Mouse (Mus musculus) embryonic facial prominence, embryonic 13.5 days (tissue): ENCODE data around the gene Zc2hc1b. TPM values are rescaled to one million over a fixed set of nuclear protein-coding genes. Genes with fewer than 3 reads are reported as not detected.
A peak's percentile ranks its signal among the peaks of the same experiment; 100 is the strongest.

ENCODE experiments used
- ATAC-seq: fragments of 200-750 bp; cut with Nextera tagmentation; 2 replicates; pipeline ENCODE4 v1.8.0; 2017; ENCODE audit warnings: low read depth; ENCODE audit not compliant: insufficient number of reproducible peaks, insufficient read depth, low FRiP score, low TSS enrichment
- H3K27ac ChIP-seq: fragments of 300-500 bp; sonication (generic); 2 replicates; pipeline ENCODE4 v1.5.1; 2015; ENCODE audit warnings: moderate library complexity, mild to moderate bottlenecking, inconsistent platforms
- H3K27me3 ChIP-seq: fragments of 300-500 bp; sonication (generic); 2 replicates; pipeline ENCODE4 v1.6.1; 2015; ENCODE audit warnings: mild to moderate bottlenecking, inconsistent platforms
- H3K36me3 ChIP-seq: fragments of 300-500 bp; sonication (generic); 2 replicates; pipeline ENCODE4 v1.6.1; 2015; ENCODE audit warnings: mild to moderate bottlenecking, inconsistent platforms
- H3K4me1 ChIP-seq: fragments of 300-500 bp; sonication (generic); 2 replicates; pipeline ENCODE4 v1.6.1; 2015; ENCODE audit warnings: inconsistent platforms
- H3K4me2 ChIP-seq: fragments of 300-500 bp; sonication (generic); 2 replicates; pipeline ENCODE4 v1.6.1; 2015; ENCODE audit warnings: moderate library complexity, mild to moderate bottlenecking, inconsistent platforms
- H3K4me3 ChIP-seq: fragments of 300-500 bp; sonication (generic); 2 replicates; pipeline ENCODE4 v1.5.1; 2015; ENCODE audit warnings: mild to moderate bottlenecking, inconsistent platforms
- H3K9ac ChIP-seq: fragments of 300-500 bp; sonication (generic); 2 replicates; pipeline ENCODE4 v1.6.1; 2015; ENCODE audit warnings: mild to moderate bottlenecking, inconsistent platforms
- H3K9me3 ChIP-seq: fragments of 300-500 bp; sonication (generic); 2 replicates; pipeline ENCODE4 v1.6.1; 2016; ENCODE audit warnings: inconsistent platforms
- WGBS: fragments of 180-500 bp; shearing (Covaris S2); methylation state at CpG from one replicate; pipeline ENCODE4 v1.1.7; 2015; ENCODE audit warnings: mixed read lengths; 5-methylcytosine and 5-hydroxymethylcytosine counted together
- polyA plus RNA-seq: library from polyadenylated mRNA; unstranded; fragments of >200 nt; fragmentation: Nextera tagmentation; extraction: Ambion mirVana; gene quantifications from 2 replicates; pipeline ENCODE4 v1.2.1, GENCODE M21; 2015

The Zc2hc1b gene
- polyA plus RNA-seq, 1 experiment from 2014 or later: not detected

GRCm38 (mm10) chr10:13171461-13171860 is 6.4 kb downstream of the Zc2hc1b start:
- H3K4me1 ChIP-seq: peaks cover 47% of the 10 kb centered on the region
- no peak overlapping the region for H3K4me3 ChIP-seq
- peak overlapping the region; percentile 40 for H3K4me2 ChIP-seq
- H3K9me3 ChIP-seq: no peaks in the 10 kb centered on the region
- no peak for ATAC-seq
- H3K36me3 ChIP-seq: peaks cover 6% of the 10 kb centered on the region; the same call in 1 of the 2 replicates
- 32% methylated on average over 2 of the region's 2 CpGs for WGBS
- H3K9ac ChIP-seq: no peak overlapping the region
- H3K27me3 ChIP-seq: no peaks in the 10 kb centered on the region; the same call in 1 of the 2 replicates
- peak overlapping the region; percentile 81 for H3K27ac ChIP-seq

DNA sequence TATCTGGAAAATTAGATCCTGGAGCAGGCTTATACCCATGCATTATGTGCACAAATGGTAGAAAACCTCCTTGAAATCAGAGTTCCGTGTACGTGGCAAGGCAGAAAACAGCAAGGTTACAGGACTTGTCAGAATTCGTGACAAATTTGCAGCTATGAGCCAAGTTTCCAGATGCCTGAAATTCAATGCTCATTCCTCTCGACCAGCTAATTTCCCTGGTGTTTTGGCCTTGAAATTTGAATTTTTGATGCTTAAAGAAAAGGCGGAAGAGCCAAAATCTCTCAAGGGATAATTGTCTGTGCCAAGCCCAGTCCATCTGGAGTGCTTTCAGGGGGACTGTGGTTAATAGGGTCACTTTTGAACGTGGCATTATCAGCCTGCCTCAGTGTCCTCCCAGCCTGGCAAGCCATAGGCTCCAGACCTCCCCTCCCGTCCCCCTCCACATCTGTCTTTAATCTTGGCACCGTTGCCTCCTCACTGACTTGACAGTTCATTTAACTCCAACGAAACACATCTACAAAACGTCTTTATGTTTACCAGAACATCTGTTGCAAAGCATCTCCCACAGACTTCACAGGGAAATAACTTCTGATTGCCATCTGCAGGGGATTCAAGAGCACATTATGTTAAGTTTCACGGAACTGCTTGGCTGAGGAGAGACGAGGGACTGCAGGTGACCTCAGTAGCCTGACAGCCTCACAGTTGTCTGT is 6.9 kb downstream of the Zc2hc1b start:
- Histone ChIP-seq H3K27me3 (no peaks in the 10 kb centered on the region; the same call in 1 of the 2 replicates), H3K4me1 (peaks cover 47% of the 10 kb centered on the region), H3K4me3 (no peak overlapping the region), H3K9me3 (no peaks in the 10 kb centered on the region), H3K4me2 (peak overlapping the region; percentile 40), H3K27ac (peak overlapping the region; percentile 81), H3K9ac (no peak overlapping the region), H3K36me3 (peaks cover under 1% of the 10 kb centered on the region; the same call in 1 of the 2 replicates)
- peak; percentile 50; the same call in 1 of the 2 replicates for ATAC-seq
- 10% methylated on average over 12 of the region's 12 CpGs for WGBS

- 48% methylated on average over 5 of the region's 5 CpGs for WGBS
- Histone ChIP-seq H3K4me2 (no peak overlapping the region), H3K36me3 (no peaks in the 10 kb centered on the region), H3K27ac (peak overlapping the region; percentile 86), H3K27me3 (no peaks in the 10 kb centered on the region; the same call in 1 of the 2 replicates), H3K9me3 (no peaks in the 10 kb centered on the region), H3K4me1 (peaks cover 47% of the 10 kb centered on the region), H3K9ac (no peak overlapping the region), H3K4me3 (no peak overlapping the region)
- ATAC-seq: no peak
Measured at GRCm38 (mm10) chr10:13168461-13168860, 9.4 kb downstream of the Zc2hc1b start.

GRCm38 (mm10) chr10:13162031-13162430 is 15.8 kb downstream of the Zc2hc1b start:
- no peaks in the 10 kb centered on the region for H3K9me3 ChIP-seq
- no peak overlapping the region for H3K4me2 ChIP-seq
- H3K36me3 ChIP-seq: no peaks in the 10 kb centered on the region
- no peak overlapping the region for H3K27ac ChIP-seq
- H3K27me3 ChIP-seq: no peaks in the 10 kb centered on the region
- H3K4me1 ChIP-seq: no peaks in the 10 kb centered on the region
- H3K4me3 ChIP-seq: no peak overlapping the region
- WGBS: 81% methylated on average over 4 of the region's 4 CpGs
- no peak for ATAC-seq
- H3K9ac ChIP-seq: no peak overlapping the region

DNA sequence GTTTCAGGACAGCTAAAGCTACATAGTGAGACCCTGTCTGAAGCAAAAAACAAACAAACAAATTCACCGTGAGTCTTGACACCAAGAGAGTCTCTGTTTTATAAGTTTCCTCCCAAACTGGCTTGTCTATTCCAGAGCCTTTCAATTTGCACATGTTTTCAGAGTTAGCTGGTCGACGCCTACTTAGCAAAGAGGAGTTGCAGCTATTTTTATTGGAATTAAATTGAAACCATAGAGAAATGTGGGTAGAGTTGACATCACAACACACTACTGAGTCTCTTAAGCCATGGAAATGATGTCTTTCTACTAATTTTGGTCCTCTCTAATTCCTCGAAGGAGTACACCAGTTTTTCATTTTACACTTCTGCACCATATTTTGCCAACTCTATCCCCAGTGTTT is 16.9 kb downstream of the Zc2hc1b start:
- no peaks in the 10 kb centered on the region for H3K4me1 ChIP-seq

GRCm38 (mm10) chr10:13155377-13155776 is 22.4 kb downstream of the Zc2hc1b start:
- no peaks in the 10 kb centered on the region for H3K4me1 ChIP-seq
- H3K36me3 ChIP-seq: no peaks in the 10 kb centered on the region
- H3K9ac ChIP-seq: no peak overlapping the region
- no peak overlapping the region for H3K27ac ChIP-seq
- H3K9me3 ChIP-seq: no peaks in the 10 kb centered on the region
- H3K4me3 ChIP-seq: no peak overlapping the region
- 80% methylated on average over 5 of the region's 5 CpGs for WGBS
- no peak for ATAC-seq
- no peaks in the 10 kb centered on the region for H3K27me3 ChIP-seq
- H3K4me2 ChIP-seq: no peak overlapping the region

More for the DNA sequence above, 16.9 kb downstream of the Zc2hc1b start:
- Histone ChIP-seq H3K9ac (no peak overlapping the region), H3K36me3 (no peaks in the 10 kb centered on the region), H3K4me3 (no peak overlapping the region), H3K9me3 (no peaks in the 10 kb centered on the region), H3K27ac (no peak overlapping the region), H3K27me3 (no peaks in the 10 kb centered on the region), H3K4me2 (no peak overlapping the region)
- WGBS: 68% methylated on average over 4 of the region's 4 CpGs
- ATAC-seq: no peak

- Histone ChIP-seq H3K9me3 (no peaks in the 10 kb centered on the region), H3K9ac (no peak overlapping the region), H3K4me1 (no peaks in the 10 kb centered on the region), H3K36me3 (no peaks in the 10 kb centered on the region), H3K27ac (no peak overlapping the region), H3K4me3 (no peak overlapping the region), H3K4me2 (no peak overlapping the region), H3K27me3 (no peaks in the 10 kb centered on the region)
- no peak for ATAC-seq
- 74% methylated on average over 4 of the region's 4 CpGs for WGBS
Measured at GRCm38 (mm10) chr10:13152811-13153364, 24.9 kb downstream of the Zc2hc1b start.

DNA sequence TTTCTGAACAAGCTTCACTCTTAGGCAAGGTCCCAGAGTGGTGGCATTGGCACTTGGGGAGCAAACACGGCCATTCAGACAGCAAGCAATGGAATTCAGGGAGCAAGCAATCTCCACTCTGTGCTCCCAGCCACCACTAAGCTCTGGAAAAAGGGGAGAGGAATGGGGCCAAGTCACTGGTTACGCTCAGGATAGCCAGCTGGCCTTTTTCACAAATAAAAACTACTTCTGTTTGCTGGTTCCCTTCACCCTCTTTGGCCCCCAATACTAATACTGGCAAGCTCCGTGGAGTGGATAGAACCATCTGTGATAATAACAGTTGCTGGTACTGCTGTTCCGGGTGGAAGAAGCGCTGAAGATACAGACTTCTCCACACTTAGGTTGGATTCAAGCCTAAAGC is 26.5 kb downstream of the Zc2hc1b start:
- Histone ChIP-seq H3K4me1 (no peaks in the 10 kb centered on the region), H3K4me3 (no peak overlapping the region), H3K9me3 (no peaks in the 10 kb centered on the region), H3K36me3 (no peaks in the 10 kb centered on the region), H3K4me2 (no peak overlapping the region), H3K27me3 (no peaks in the 10 kb centered on the region), H3K9ac (no peak overlapping the region), H3K27ac (no peak overlapping the region)
- WGBS: 83% methylated on average over 5 of the region's 5 CpGs
- no peak for ATAC-seq

- no peak overlapping the region for H3K27ac ChIP-seq
Measured at GRCm38 (mm10) chr10:13150435-13150834, 27.4 kb downstream of the Zc2hc1b start.

DNA sequence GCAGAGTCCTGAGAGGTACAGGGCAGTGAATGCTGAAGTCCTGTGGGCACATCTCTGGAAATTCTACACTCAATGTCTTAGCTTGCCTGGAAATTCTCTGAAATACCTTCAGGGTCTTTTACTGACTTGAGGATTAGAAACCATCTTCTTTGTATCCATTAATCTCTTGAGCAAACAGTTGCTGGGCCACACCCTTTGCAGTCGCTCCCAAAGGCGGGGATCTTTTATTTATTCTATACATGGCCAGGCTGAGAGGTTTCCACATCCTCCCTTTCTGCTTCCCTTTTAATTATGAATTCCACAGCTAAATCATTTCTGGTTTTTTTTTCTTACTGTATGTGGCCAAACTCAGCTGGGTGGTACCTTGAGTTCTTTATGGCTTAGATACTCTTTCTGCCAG is 37.4 kb downstream of the Zc2hc1b start:
- WGBS: 59% methylated on average over 2 of the region's 2 CpGs
- no peak overlapping the region for H3K9ac ChIP-seq
- no peak overlapping the region for H3K4me2 ChIP-seq
- peak overlapping the region; percentile 55; the same call in 1 of the 2 replicates for H3K27ac ChIP-seq
- no peak overlapping the region for H3K4me3 ChIP-seq
- no peaks in the 10 kb centered on the region for H3K9me3 ChIP-seq
- no peaks in the 10 kb centered on the region for H3K36me3 ChIP-seq
- peaks cover 10% of the 10 kb centered on the region for H3K4me1 ChIP-seq
- H3K27me3 ChIP-seq: no peaks in the 10 kb centered on the region
- ATAC-seq: no peak

More at GRCm38 (mm10) chr10:13150435-13150834, 27.4 kb downstream of the Zc2hc1b start:
- H3K36me3 ChIP-seq: no peaks in the 10 kb centered on the region
- no peak overlapping the region for H3K4me3 ChIP-seq
- no peak overlapping the region for H3K4me2 ChIP-seq
- H3K9me3 ChIP-seq: no peaks in the 10 kb centered on the region
- H3K4me1 ChIP-seq: no peaks in the 10 kb centered on the region
- no peak for ATAC-seq
- no peaks in the 10 kb centered on the region for H3K27me3 ChIP-seq
- WGBS: 49% methylated on average over 3 of the region's 3 CpGs
- H3K9ac ChIP-seq: no peak overlapping the region

- Histone ChIP-seq H3K9me3 (no peaks in the 10 kb centered on the region), H3K4me2 (no peak overlapping the region), H3K27ac (no peak overlapping the region), H3K4me1 (peaks cover 10% of the 10 kb centered on the region), H3K36me3 (no peaks in the 10 kb centered on the region), H3K27me3 (no peaks in the 10 kb centered on the region), H3K9ac (no peak overlapping the region), H3K4me3 (no peak overlapping the region)
- 89% methylated on average over 6 of the region's 6 CpGs for WGBS
- no peak for ATAC-seq
Measured at GRCm38 (mm10) chr10:13137906-13138305, 39.9 kb downstream of the Zc2hc1b start.

DNA sequence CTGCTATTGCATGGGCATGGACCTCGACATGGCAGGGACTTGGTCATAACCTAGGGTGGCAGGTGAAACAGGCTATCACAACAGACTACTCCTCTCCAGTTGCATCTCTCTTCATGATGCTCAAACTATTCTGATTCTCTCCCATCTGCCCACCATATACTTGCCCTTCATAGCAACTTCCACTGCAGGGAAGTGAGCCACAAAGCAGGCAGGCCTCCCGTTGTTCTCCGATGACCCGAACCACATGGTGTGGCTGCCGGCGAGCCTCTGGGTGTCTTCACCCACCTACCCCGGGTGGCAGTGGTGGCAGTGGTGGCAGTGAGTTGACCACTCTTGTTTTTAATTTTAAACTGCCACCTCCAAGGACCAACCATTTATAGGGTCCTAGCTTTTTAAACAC is 42.1 kb downstream of the Zc2hc1b start:
- 93% methylated on average over 7 of the region's 7 CpGs for WGBS
- Histone ChIP-seq H3K4me2 (no peak overlapping the region), H3K27ac (no peak overlapping the region), H3K9me3 (no peaks in the 10 kb centered on the region), H3K27me3 (no peaks in the 10 kb centered on the region), H3K36me3 (no peaks in the 10 kb centered on the region; the same call in 1 of the 2 replicates), H3K4me3 (no peak overlapping the region), H3K4me1 (peaks cover 5% of the 10 kb centered on the region), H3K9ac (no peak overlapping the region)
- ATAC-seq: no peak
